Mouse (Mus musculus): ENCODE measurements around the gene Focad. TPM values are rescaled to one million over a fixed set of nuclear protein-coding genes. Genes with fewer than 3 reads are reported as not detected.

The Focad gene
- polyA plus RNA-seq, 1 experiment = 10.3 TPM

DNA sequence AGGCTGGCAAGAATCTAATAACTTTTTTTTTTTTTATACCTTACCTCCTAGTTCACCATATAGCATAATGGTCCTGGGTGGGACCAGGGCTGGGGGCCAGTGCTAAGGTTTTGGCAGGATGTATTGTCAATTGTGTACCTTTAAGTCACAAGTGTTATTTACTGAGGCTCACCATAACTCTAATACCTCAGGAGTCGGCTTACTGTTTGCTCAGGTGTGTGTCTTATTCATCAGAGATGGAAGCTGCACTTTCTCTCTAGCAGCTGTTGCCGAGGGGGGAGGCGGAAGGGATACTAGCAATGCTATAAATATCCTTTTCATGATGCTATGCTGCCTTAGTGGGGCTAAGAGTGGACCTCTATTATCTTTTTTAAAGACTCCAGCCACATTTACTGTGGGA, 93.2 kb downstream of the Focad start:
- H3ac ChIP-seq (ENCODE audit: control insufficient read depth, insufficient read length, low read depth) = no peak overlapping the region
- TF ChIP-seq CEBPB (IDR thresholded peaks at IDR 0.05; ENCODE audit: low read depth) = no peak

DNA sequence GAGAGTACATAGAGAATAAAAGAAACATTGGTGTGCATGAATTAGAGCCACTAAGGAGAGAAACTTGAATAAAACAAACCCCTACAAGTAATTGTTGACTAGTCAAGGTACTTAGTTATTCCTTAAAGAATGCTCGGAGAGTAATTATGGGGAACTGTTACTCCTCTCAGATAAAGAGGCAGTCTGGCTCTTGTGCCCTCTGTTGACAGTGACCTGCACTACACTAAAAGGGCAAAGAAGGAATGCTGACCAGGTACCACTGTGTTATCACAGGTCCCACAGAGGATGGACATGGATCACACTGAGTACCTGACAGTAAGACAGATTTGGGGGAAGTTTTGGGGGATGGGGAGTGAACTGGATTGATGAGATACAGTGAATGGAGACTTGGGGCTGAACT, 95.1 kb downstream of the Focad start:
- Histone ChIP-seq H3ac (ENCODE audit: control insufficient read depth, insufficient read length, low read depth) (no peak overlapping the region), H3K79me2 (ENCODE audit: control insufficient read depth, insufficient read depth) (no peaks in the 10 kb centered on the region)
- TF ChIP-seq CTCF (IDR thresholded peaks at IDR 0.05; ENCODE audit: control insufficient read depth, insufficient read depth, insufficient read length) = no peak
- TF ChIP-seq MYOG (IDR thresholded peaks at IDR 0.05; ENCODE audit: control insufficient read depth, extremely low read depth, insufficient read length) = no peak
- no peak for TF ChIP-seq CEBPB (IDR thresholded peaks at IDR 0.05; ENCODE audit: low read depth)
- TF ChIP-seq FOSL1 (IDR thresholded peaks at IDR 0.05; ENCODE audit: insufficient read depth, low read length, poor library complexity, severe bottlenecking) = no peak
- no peak for TF ChIP-seq MAX (IDR thresholded peaks at IDR 0.05)
- TF ChIP-seq USF1 (IDR thresholded peaks at IDR 0.05; ENCODE audit: low read depth) = no peak

More for the DNA sequence above, 93.2 kb downstream of the Focad start:
- Histone ChIP-seq H3K4me3 (ENCODE audit: insufficient read depth, poor library complexity, severe bottlenecking) (no peak overlapping the region), H3K27me3 (ENCODE audit: control insufficient read depth, insufficient read depth, insufficient read length) (no peaks in the 10 kb centered on the region), H3K79me3 (ENCODE audit: low read depth) (no peaks in the 10 kb centered on the region), H3K79me2 (ENCODE audit: control insufficient read depth, insufficient read depth) (no peaks in the 10 kb centered on the region), H3K36me3 (ENCODE audit: control insufficient read depth, insufficient read depth) (no peaks in the 10 kb centered on the region)

DNA sequence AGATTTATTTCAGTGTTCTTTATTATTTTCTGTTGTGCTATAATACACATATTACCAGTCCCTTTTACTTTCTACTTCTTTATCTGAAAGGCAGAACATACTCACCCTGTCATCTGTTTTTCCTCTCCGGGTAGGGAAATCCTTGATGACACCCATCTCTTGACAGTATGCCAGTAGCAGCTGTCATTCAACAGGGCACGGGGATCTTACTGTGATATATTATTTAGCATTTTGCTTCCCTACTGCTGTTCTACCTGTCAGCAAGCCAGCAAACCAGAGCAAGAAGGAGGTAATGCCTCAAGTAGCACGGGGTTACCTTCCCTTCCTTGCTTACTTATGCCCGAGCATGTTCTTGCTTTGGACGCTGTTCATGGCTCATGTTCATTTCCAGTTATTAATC, 99.8 kb downstream of the Focad start:
- TF ChIP-seq FOSL1 (IDR thresholded peaks at IDR 0.05; ENCODE audit: insufficient read depth, low read length, poor library complexity, severe bottlenecking) (no peak), MAX (IDR thresholded peaks at IDR 0.05) (no peak), USF1 (IDR thresholded peaks at IDR 0.05; ENCODE audit: low read depth) (no peak), CTCF (IDR thresholded peaks at IDR 0.05; ENCODE audit: control insufficient read depth, insufficient read depth, insufficient read length) (no peak), MYOD1 (IDR thresholded peaks at IDR 0.05; ENCODE audit: control insufficient read depth, insufficient read length, low read depth) (no peak), MYOG (IDR thresholded peaks at IDR 0.05; ENCODE audit: control insufficient read depth, extremely low read depth, insufficient read length) (no peak), CEBPB (IDR thresholded peaks at IDR 0.05; ENCODE audit: low read depth) (no peak)
- H3K79me2 ChIP-seq (ENCODE audit: control insufficient read depth, insufficient read depth) = no peaks in the 10 kb centered on the region
- no peaks in the 10 kb centered on the region for H3K79me3 ChIP-seq (ENCODE audit: low read depth)
- no peaks in the 10 kb centered on the region for H3K36me3 ChIP-seq (ENCODE audit: control insufficient read depth, insufficient read depth)
- no peaks in the 10 kb centered on the region for H3K27me3 ChIP-seq (ENCODE audit: control insufficient read depth, insufficient read depth, insufficient read length)
- H3ac ChIP-seq (ENCODE audit: control insufficient read depth, insufficient read length, low read depth) = no peak overlapping the region
- H3K4me3 ChIP-seq (ENCODE audit: insufficient read depth, poor library complexity, severe bottlenecking) = no peak overlapping the region

More for the DNA sequence above, 95.1 kb downstream of the Focad start:
- Histone ChIP-seq H3K79me3 (ENCODE audit: low read depth) (no peaks in the 10 kb centered on the region), H3K4me3 (ENCODE audit: insufficient read depth, poor library complexity, severe bottlenecking) (no peak overlapping the region), H3K27me3 (ENCODE audit: control insufficient read depth, insufficient read depth, insufficient read length) (no peaks in the 10 kb centered on the region), H3K36me3 (ENCODE audit: control insufficient read depth, insufficient read depth) (no peaks in the 10 kb centered on the region)

DNA sequence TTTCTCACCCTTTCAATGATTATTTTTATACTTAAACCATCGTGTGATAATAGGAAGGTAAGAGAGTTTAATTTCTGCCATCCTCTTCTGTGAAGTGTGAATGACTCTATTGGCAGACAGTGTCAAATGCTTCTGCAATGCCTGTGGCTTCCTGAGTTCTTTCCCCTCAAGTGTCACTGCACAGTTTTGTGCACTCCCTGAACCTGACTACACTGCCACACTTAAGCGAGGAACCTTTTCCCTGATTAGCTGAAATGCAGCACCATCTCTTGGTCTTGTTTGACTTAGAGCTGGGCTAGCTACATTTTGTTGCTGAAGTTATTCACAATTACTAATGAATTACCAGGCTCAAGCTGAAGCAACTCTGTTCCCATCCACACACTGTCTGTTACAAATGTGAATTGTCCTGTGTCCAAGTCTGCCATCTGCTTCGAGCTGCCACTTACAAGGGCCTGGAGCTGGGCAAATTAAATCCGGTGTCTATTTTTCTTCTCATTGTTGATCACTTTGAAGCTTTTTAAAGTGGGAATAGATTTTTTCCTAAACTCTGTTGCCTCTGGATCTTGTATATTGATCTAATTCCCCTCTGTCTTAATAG, 101.6 kb downstream of the Focad start:
- H3K79me2 ChIP-seq (ENCODE audit: control insufficient read depth, insufficient read depth) = no peaks in the 10 kb centered on the region
- no peaks in the 10 kb centered on the region for H3K27me3 ChIP-seq (ENCODE audit: control insufficient read depth, insufficient read depth, insufficient read length)
- H3ac ChIP-seq (ENCODE audit: control insufficient read depth, insufficient read length, low read depth) = no peak overlapping the region
- no peak overlapping the region for H3K4me3 ChIP-seq (ENCODE audit: insufficient read depth, poor library complexity, severe bottlenecking)
- no peaks in the 10 kb centered on the region for H3K79me3 ChIP-seq (ENCODE audit: low read depth)
- H3K36me3 ChIP-seq (ENCODE audit: control insufficient read depth, insufficient read depth) = no peaks in the 10 kb centered on the region
- TF ChIP-seq MYOD1 (IDR thresholded peaks at IDR 0.05; ENCODE audit: control insufficient read depth, insufficient read length, low read depth) (no peak), CEBPB (IDR thresholded peaks at IDR 0.05; ENCODE audit: low read depth) (no peak), MAX (IDR thresholded peaks at IDR 0.05) (no peak), USF1 (IDR thresholded peaks at IDR 0.05; ENCODE audit: low read depth) (no peak), MYOG (IDR thresholded peaks at IDR 0.05; ENCODE audit: control insufficient read depth, extremely low read depth, insufficient read length) (no peak), CTCF (IDR thresholded peaks at IDR 0.05; ENCODE audit: control insufficient read depth, insufficient read depth, insufficient read length) (no peak), FOSL1 (IDR thresholded peaks at IDR 0.05; ENCODE audit: insufficient read depth, low read length, poor library complexity, severe bottlenecking) (no peak)

DNA sequence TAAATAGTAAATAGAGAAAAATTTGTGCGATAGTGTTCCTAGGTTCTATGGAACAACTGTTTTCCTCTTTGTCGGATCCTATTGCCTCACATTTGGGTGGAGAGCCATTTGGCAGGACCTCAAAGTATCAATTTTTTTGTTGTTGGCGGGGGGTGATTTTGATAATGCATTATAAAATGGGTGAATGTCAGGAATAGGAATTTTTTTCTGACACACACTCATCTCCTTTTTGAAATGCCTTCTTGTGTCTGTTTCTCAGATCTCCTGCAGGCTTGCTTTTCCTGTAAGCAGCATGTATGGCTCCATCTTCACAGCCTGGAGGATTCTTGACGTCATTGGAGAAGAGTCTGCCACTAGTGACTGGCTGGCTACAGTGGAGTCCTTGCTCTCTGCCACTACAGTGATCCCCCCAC, 102.1 kb downstream of the Focad start:
- TF ChIP-seq CTCF (IDR thresholded peaks at IDR 0.05; ENCODE audit: control insufficient read depth, insufficient read depth, insufficient read length) (no peak), FOSL1 (IDR thresholded peaks at IDR 0.05; ENCODE audit: insufficient read depth, low read length, poor library complexity, severe bottlenecking) (no peak), USF1 (IDR thresholded peaks at IDR 0.05; ENCODE audit: low read depth) (no peak), MYOD1 (IDR thresholded peaks at IDR 0.05; ENCODE audit: control insufficient read depth, insufficient read length, low read depth) (no peak), MAX (IDR thresholded peaks at IDR 0.05) (no peak), CEBPB (IDR thresholded peaks at IDR 0.05; ENCODE audit: low read depth) (no peak)

DNA sequence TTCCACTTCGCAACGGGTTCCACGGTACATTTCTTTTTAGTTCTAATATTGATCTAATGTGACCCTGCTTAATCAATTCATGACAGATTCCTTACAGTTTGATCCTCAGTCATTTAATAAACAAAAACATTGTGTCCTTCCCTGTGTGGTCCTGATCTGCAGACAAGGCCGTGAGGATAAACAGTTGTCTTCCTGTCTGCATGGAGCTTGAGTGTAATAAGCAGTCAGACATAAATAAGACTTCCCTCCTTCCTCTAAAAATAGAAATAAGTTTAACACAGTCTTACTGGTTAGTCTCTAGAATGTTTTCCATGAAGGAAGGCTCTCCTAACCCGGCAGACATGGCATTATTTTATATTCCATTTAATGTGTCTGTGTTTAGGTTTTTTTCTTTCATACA, 102.8 kb downstream of the Focad start:
- no peaks in the 10 kb centered on the region for H3K79me3 ChIP-seq (ENCODE audit: low read depth)
- H3K4me3 ChIP-seq (ENCODE audit: insufficient read depth, poor library complexity, severe bottlenecking) = no peak overlapping the region
- no peak overlapping the region for H3ac ChIP-seq (ENCODE audit: control insufficient read depth, insufficient read length, low read depth)
- TF ChIP-seq USF1 (IDR thresholded peaks at IDR 0.05; ENCODE audit: low read depth) (no peak), FOSL1 (IDR thresholded peaks at IDR 0.05; ENCODE audit: insufficient read depth, low read length, poor library complexity, severe bottlenecking) (no peak), MYOG (IDR thresholded peaks at IDR 0.05; ENCODE audit: control insufficient read depth, extremely low read depth, insufficient read length) (no peak), CEBPB (IDR thresholded peaks at IDR 0.05; ENCODE audit: low read depth) (no peak), MYOD1 (IDR thresholded peaks at IDR 0.05; ENCODE audit: control insufficient read depth, insufficient read length, low read depth) (no peak)
- no peaks in the 10 kb centered on the region for H3K36me3 ChIP-seq (ENCODE audit: control insufficient read depth, insufficient read depth)
- no peaks in the 10 kb centered on the region for H3K79me2 ChIP-seq (ENCODE audit: control insufficient read depth, insufficient read depth)
- no peaks in the 10 kb centered on the region for H3K27me3 ChIP-seq (ENCODE audit: control insufficient read depth, insufficient read depth, insufficient read length)

More for the DNA sequence above, 102.1 kb downstream of the Focad start:
- Histone ChIP-seq H3K79me3 (ENCODE audit: low read depth) (no peaks in the 10 kb centered on the region), H3K4me3 (ENCODE audit: insufficient read depth, poor library complexity, severe bottlenecking) (no peak overlapping the region), H3K36me3 (ENCODE audit: control insufficient read depth, insufficient read depth) (no peaks in the 10 kb centered on the region), H3ac (ENCODE audit: control insufficient read depth, insufficient read length, low read depth) (no peak overlapping the region), H3K79me2 (ENCODE audit: control insufficient read depth, insufficient read depth) (no peaks in the 10 kb centered on the region), H3K27me3 (ENCODE audit: control insufficient read depth, insufficient read depth, insufficient read length) (no peaks in the 10 kb centered on the region)
